Mouse (Mus musculus) granulocyte monocyte progenitor cell, adult 5-6 weeks (primary cell): ENCODE data around the gene Mindy4. TPM values are rescaled to one million over a fixed set of nuclear protein-coding genes. Genes with fewer than 3 reads are reported as not detected.

ENCODE experiments used
- ATAC-seq: replicated peaks from 2 replicates; pipeline ENCODE4 v1.8.0; 2016; ENCODE audit warnings: mild to moderate bottlenecking, moderate TSS enrichment, inconsistent platforms; ENCODE audit not compliant: poor library complexity, severe bottlenecking
- total RNA-seq, 2 experiments: library from RNA; stranded (forward) in 1 of 2; stranded (reverse) in 1 of 2; fragments of 200-712, 200-1000 nt in 1 of 2; fragments of >200 nt in 1 of 2; fragmentation: Nextera tagmentation in 1 of 2; gene quantifications; 2 replicates each; pipeline ENCODE4 v1.2.3; 2014 to 2017

The Mindy4 gene
- total RNA-seq, 2 experiments from 2014 or later = 0.99 to 2.4 TPM

GRCm38 (mm10) chr6:55199047-55199446 lies 4.1 kb upstream of the Mindy4 start:
- ATAC-seq = no peak

DNA sequence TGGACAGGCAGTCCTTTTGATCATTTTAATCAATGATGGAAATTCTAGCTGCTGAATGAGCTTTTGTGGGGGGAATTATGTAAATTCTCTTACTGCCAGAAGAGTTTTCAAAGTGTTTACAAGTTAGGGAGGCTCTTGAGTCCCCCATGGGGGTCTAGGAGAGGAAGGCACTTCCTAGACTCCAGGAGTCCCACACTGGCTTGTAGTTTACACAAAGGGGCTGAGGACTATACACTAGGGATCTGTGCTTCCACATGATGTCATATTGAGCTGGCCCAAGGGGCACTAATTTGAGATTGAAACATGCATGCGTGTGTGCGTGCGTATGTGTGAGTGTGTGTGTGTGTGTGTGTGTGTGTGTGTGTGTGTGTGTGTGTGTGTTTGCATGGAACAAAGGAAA lies 748 bp downstream of the Mindy4 start:
- ATAC-seq = no peak

- no peak for ATAC-seq
Measured at GRCm38 (mm10) chr6:55207786-55208185, 4.6 kb downstream of the Mindy4 start.

DNA sequence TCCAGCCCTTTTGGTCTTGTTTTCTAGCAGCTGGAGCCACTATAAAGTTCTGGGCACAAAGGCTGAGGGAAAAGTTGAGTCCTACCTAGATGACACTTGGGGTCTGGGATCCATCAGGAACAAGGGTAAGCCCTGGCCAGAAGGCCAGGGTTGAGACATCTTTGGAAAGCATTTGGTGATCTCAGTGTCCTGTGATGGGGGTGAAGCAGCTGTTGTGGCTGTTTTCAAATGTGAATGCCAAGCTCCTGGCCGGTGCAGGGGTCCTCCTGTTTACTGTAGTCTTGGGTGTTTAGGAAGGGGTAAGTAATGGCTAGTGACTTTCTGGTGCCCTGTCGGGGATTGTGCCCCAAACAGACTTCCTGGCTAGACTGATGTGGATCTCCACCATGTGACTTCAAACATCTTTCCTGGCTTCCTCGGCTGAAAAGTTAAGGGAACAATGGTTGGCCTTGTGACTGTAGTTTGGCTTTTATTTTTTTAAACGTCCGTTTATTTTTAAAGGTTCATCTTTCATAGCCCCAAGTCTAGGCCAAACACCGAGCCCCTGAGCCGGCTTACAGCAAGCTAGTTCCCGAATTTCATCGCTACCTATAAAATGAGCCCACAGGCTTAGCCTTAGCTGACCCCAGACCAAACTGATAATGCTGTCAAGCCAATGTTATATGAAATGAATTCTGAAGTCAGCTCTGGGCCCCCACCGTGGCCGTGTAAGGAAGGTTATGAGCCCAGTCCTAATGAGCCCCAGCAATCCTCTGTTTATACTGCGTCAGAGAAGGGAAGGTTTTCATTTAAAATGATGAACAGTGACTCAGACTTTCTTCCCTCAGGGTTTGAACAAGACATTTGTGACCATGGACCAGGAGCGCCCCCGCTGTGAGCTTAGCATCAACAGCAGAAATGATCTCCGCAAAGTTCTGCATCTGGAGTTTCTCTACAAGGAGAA lies 7.5 kb downstream of the Mindy4 start:
- no peak for ATAC-seq

- ATAC-seq = no peak
Measured at GRCm38 (mm10) chr6:55214541-55214940, 11.4 kb downstream of the Mindy4 start.

- ATAC-seq = no peak
Measured at GRCm38 (mm10) chr6:55218232-55218631, 15.0 kb downstream of the Mindy4 start.

DNA sequence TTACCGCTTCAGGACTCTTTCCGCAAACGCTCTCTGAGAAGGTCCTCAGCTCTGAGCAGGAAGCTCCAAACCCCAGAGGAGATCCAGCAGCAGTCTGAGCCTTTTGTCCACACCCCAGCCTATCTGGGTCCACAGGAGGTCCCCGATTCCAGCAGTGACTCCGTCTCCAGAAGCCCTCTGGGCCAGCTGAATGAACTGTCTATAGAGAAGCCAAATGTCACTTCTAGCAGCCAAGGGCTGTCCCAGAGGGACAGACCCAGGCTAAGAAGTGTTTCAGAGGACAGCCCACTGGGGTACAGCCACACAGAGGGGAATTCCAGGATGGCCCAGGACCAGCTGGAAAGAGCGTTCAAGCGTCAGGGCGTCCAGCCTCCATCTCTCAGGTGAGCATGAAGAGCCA lies 20.8 kb downstream of the Mindy4 start:
- ATAC-seq = no peak

DNA sequence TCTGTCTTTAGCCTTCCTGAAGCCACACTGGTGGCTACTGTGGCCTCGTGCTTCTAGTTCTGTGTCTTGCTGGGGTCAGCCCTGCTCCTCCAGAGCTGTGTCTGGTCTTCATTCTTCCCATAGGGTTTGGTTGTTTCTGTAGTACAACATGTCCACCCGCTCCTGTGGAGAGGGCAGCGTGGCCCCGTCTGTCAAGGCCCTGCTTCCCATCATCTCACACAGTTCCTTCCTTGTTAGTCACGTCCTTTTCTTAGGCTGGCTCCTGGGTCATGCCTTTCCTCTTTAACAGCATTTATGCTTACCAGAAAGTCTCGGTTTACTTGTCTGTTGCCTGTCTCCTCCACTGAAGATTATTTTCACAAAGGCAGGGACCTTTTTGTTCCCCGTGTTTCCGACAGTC lies 26.9 kb downstream of the Mindy4 start:
- no peak for ATAC-seq

- no peak for ATAC-seq
Measured at GRCm38 (mm10) chr6:55232101-55232500, 28.9 kb downstream of the Mindy4 start.

GRCm38 (mm10) chr6:55232524-55233264 lies 29.5 kb downstream of the Mindy4 start:
- peak; percentile 69 for ATAC-seq

DNA sequence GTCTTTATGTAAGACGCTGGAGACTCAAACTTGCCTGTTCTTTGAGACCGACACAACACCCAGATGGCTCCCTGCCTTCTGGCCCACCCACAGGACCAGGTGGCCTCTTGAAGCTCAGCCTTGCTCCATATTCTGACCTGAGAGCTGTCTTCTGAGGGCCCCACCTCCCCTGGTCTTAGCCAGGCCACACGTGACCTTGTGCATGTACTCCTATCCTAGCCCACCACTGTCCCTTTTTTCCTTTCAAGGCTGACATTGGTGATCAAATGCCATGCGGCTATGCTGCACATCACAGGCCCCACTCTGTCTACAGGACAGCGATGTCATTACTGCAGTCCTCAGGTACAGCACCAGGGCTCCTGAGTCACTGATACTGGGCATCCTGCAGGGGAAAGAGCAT lies 30.1 kb downstream of the Mindy4 start:
- no peak for ATAC-seq

- ATAC-seq = no peak
Measured at GRCm38 (mm10) chr6:55234636-55235035, 31.5 kb downstream of the Mindy4 start.

DNA sequence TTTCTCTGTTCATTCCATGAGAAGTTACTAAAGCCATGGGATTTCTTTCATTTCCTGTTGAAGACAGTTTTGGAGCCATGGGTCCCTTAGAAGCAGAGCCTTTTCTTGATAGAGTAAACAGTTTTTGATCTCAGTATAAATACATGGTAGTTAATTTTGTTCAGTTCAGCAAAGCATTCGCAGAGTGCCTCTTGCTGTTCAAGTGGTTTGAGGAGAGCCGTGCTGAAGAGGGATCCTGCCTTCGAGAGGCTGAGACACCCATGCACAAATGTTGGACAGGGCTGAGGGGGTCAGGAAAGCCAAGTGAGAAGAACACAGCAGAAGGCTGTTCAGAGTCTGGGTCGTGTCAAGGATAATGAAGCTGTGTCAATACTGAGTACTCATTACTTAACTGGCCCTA lies 32.5 kb downstream of the Mindy4 start:
- no peak for ATAC-seq

DNA sequence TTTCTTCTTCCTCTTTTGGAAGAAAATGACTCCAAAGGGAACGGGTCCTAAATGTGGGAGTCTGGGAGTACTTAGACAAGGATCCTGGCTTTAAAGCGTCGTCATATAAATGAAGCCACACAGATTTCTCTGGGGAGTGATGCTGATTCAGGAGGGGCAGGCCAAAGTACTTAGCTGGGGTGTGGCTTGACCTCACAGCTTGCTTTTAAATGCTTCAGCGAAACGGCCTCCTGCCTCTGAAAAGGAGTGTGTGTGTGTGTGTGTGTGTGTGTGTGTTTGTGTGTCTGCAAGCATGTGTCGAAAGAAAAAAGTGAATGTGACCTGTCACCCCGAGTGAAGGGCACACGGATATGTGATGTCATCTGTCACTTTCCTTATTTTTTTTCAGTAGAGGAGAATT lies 36.7 kb downstream of the Mindy4 start:
- ATAC-seq = no peak

GRCm38 (mm10) chr6:55240591-55241260 lies 37.5 kb downstream of the Mindy4 start:
- no peak for ATAC-seq

DNA sequence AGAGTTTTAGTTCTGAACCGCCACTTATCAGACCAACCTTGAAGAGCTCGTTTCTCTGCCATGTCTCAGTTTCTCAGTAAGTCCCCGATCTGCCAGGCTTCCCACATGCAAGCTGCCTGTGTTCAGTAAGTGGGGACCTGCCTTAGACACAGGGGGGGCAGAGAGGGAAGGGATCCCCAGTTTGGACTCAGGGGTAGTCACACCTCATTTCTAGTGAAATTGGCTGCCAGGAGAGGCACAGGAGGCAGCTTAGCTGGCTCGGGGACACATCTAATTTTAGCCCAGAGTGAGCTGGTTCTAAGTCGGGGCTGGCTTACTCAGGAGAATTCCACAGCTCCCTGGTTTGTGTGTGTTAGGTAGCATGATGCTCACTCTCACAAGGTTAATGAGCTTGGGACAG lies 38.3 kb downstream of the Mindy4 start:
- no peak for ATAC-seq

GRCm38 (mm10) chr6:55245680-55246079 lies 42.5 kb downstream of the Mindy4 start:
- no peak for ATAC-seq

DNA sequence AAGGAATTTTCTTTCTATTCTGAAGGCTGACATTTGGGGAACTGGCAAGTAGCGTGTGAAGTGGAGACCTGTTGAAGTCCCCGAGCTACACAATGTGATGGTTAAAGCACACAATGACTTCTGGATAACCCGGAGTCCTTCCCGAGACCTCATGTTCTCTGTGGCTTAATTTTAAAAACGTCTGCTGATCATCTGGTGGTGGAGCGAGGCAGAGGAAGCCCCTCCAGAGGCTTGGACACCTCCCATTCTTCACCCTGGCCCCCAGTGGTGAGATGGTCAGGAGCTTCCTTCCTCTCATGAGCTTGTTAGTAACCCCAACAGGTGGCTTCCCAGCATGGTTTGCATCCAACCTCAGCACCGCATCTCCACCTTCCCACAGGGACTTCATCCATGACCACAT lies 43.3 kb downstream of the Mindy4 start:
- ATAC-seq = no peak

- no peak for ATAC-seq
Measured at GRCm38 (mm10) chr6:55246911-55247438, 43.8 kb downstream of the Mindy4 start.

GRCm38 (mm10) chr6:55249263-55249662 lies 46.1 kb downstream of the Mindy4 start:
- no peak for ATAC-seq

- ATAC-seq = no peak
Measured at GRCm38 (mm10) chr6:55250809-55251208, 47.6 kb downstream of the Mindy4 start.
